Mouse (Mus musculus) CH12.LX (cell line): ENCODE data around the gene Pcbp4. TPM values are rescaled to one million over a fixed set of nuclear protein-coding genes. Genes with fewer than 3 reads are reported as not detected.

Source experiments
- DNase-seq: peaks from one replicate; pipeline ENCODE4 v3.0.0-alpha.2; 2013; ENCODE audit errors: extremely low read depth
- H3K27ac ChIP-seq: 2 replicates; pipeline ENCODE4 v1.5.1; 2012; ENCODE audit warnings: low read depth, mild to moderate bottlenecking, control low read depth, moderate library complexity; ENCODE audit not compliant: insufficient read depth
- H3K27me3 ChIP-seq: replicated peaks from 2 replicates; pipeline ENCODE3; 2012; ENCODE audit warnings: inconsistent platforms
- H3K36me3 ChIP-seq, 2 experiments: replicated peaks in 1 of 2; 2 replicates each; pipeline versions ENCODE3 to v1.6.1; 2012; ENCODE audit warnings: inconsistent platforms in 1 of 2, low read length in 1 of 2, mild to moderate bottlenecking in 1 of 2, mixed read lengths in 1 of 2, moderate library complexity in 1 of 2; ENCODE audit not compliant: control insufficient read depth in 1 of 2, insufficient read depth in 1 of 2
- H3K4me1 ChIP-seq, 2 experiments: 2 replicates each; pipeline ENCODE4 v1.6.1; 2012; ENCODE audit warnings: inconsistent platforms in 1 of 2, moderate library complexity in 1 of 2; ENCODE audit not compliant: insufficient read depth in 2 of 2, control insufficient read depth in 1 of 2
- H3K4me2 ChIP-seq: 2 replicates; pipeline ENCODE4 v1.6.1; 2012; ENCODE audit warnings: low read depth, mild to moderate bottlenecking, control low read depth; ENCODE audit not compliant: poor library complexity, insufficient read depth, severe bottlenecking
- H3K4me3 ChIP-seq, 3 experiments: fragments of 150-350 bp in 1 of 3; sonication (generic) in 1 of 3; replicated peaks in 1 of 3; 2 replicates each; pipeline versions ENCODE3 to v1.5.1; 2011 to 2012; ENCODE audit warnings: low read depth in 2 of 3, low read length in 2 of 3, mild to moderate bottlenecking in 2 of 3, moderate library complexity in 2 of 3, control low read depth in 1 of 3, improper control_type of control experiment in 1 of 3, inconsistent platforms in 1 of 3, mixed read lengths in 1 of 3; ENCODE audit not compliant: poor library complexity in 1 of 3
- H3K79me2 ChIP-seq: replicated peaks from 2 replicates; pipeline ENCODE4 v1.6.1; 2012; ENCODE audit warnings: mild to moderate bottlenecking, moderate library complexity; ENCODE audit not compliant: control insufficient read depth, poor library complexity, insufficient read depth, severe bottlenecking; ENCODE audit errors: extremely low read depth
- H3K9ac ChIP-seq: 2 replicates; pipeline ENCODE4 v1.6.1; 2012; ENCODE audit warnings: low read depth, mild to moderate bottlenecking, control low read depth, moderate library complexity; ENCODE audit not compliant: insufficient read depth
- H3K9me3 ChIP-seq: replicated peaks from 2 replicates; pipeline ENCODE3; 2012; ENCODE audit warnings: low read length, inconsistent platforms, mixed read lengths
- BHLHE40 ChIP-seq: IDR thresholded peaks from 2 replicates; pipeline ENCODE4 v1.6.1; 2011; ENCODE audit warnings: mild to moderate bottlenecking, low read depth, low read length, improper control_type of control experiment
- CHD2 ChIP-seq: IDR thresholded peaks from 2 replicates; pipeline ENCODE4 v1.6.1; 2011; ENCODE audit warnings: low read length, improper control_type of control experiment
- CTCF ChIP-seq, 2 experiments: IDR thresholded peaks in 1 of 2; conservative IDR thresholded peaks in 1 of 2; 2 replicates each; pipeline ENCODE4 v1.5.1; 2011 to 2012; ENCODE audit warnings: low read depth in 2 of 2, low read length in 2 of 2, improper control_type of control experiment in 1 of 2, inconsistent platforms in 1 of 2, mild to moderate bottlenecking in 1 of 2, moderate library complexity in 1 of 2
- EP300 ChIP-seq: IDR thresholded peaks from 2 replicates; pipeline ENCODE4 v1.6.1; 2011; ENCODE audit warnings: low read length, improper control_type of control experiment
- ETS1 ChIP-seq: conservative IDR thresholded peaks from 2 replicates; pipeline ENCODE4 v1.6.1; 2012; ENCODE audit warnings: low read depth, mild to moderate bottlenecking, inconsistent platforms, low read length, improper control_type of control experiment, moderate library complexity
- GABPA ChIP-seq: IDR thresholded peaks from 2 replicates; pipeline ENCODE4 v1.6.1; 2012; ENCODE audit warnings: low read depth, low read length, improper control_type of control experiment, inconsistent platforms; ENCODE audit not compliant: insufficient replicate concordance
- JUND ChIP-seq: conservative IDR thresholded peaks from 2 replicates; pipeline ENCODE4 v1.6.1; 2011; ENCODE audit warnings: low read depth, low read length, improper control_type of control experiment
- KAT2A ChIP-seq: IDR thresholded peaks from 2 replicates; pipeline ENCODE4 v1.6.1; 2012; ENCODE audit warnings: low read length, improper control_type of control experiment, inconsistent platforms; ENCODE audit not compliant: insufficient replicate concordance
- MAX ChIP-seq: IDR thresholded peaks from 2 replicates; pipeline ENCODE4 v1.6.1; 2011; ENCODE audit warnings: low read length, improper control_type of control experiment
- MAZ ChIP-seq: IDR thresholded peaks from 2 replicates; pipeline ENCODE4 v1.6.1; 2012; ENCODE audit warnings: low read depth, mild to moderate bottlenecking, inconsistent platforms, low read length, improper control_type of control experiment, moderate library complexity
- MEF2A ChIP-seq: IDR thresholded peaks from 2 replicates; pipeline ENCODE4 v1.6.1; 2014; ENCODE audit warnings: low read depth, mild to moderate bottlenecking, inconsistent platforms, low read length, improper control_type of control experiment, borderline replicate concordance
- MXI1 ChIP-seq: IDR thresholded peaks from 2 replicates; pipeline ENCODE4 v1.6.1; 2011; ENCODE audit warnings: mild to moderate bottlenecking, low read depth, low read length, improper control_type of control experiment
- MYC ChIP-seq: IDR thresholded peaks from 2 replicates; pipeline ENCODE4 v1.6.1; 2011; ENCODE audit warnings: low read depth, mild to moderate bottlenecking, improper control_type of control experiment, low read length
- PAX5 ChIP-seq: IDR thresholded peaks from 2 replicates; pipeline ENCODE4 v1.6.1; 2012; ENCODE audit warnings: low read length, inconsistent platforms, mixed read lengths
- POLR2A ChIP-seq: IDR thresholded peaks from 2 replicates; pipeline ENCODE4 v1.6.1; 2011; ENCODE audit warnings: low read depth, mild to moderate bottlenecking, improper control_type of control experiment, low read length
- POLR2AphosphoS2 ChIP-seq: IDR thresholded peaks from 2 replicates; pipeline ENCODE4 v1.6.1; 2011; ENCODE audit warnings: low read depth, low read length, improper control_type of control experiment
- SIN3A ChIP-seq: IDR thresholded peaks from 2 replicates; pipeline ENCODE4 v1.6.1; 2012; ENCODE audit warnings: low read length, improper control_type of control experiment, inconsistent platforms
- TBP ChIP-seq: conservative IDR thresholded peaks from 2 replicates; pipeline ENCODE4 v1.6.1; 2011; ENCODE audit warnings: low read depth, low read length, improper control_type of control experiment
- USF2 ChIP-seq: conservative IDR thresholded peaks from 2 replicates; pipeline ENCODE4 v1.6.1; 2011; ENCODE audit warnings: low read depth, low read length, improper control_type of control experiment
- ZC3H11A ChIP-seq: IDR thresholded peaks from 2 replicates; pipeline ENCODE4 v1.6.1; 2012; ENCODE audit warnings: low read depth, mild to moderate bottlenecking, inconsistent platforms, low read length, improper control_type of control experiment
- ZKSCAN1 ChIP-seq: IDR thresholded peaks from 2 replicates; pipeline ENCODE4 v1.6.1; 2012; ENCODE audit warnings: low read depth, inconsistent platforms, low read length, improper control_type of control experiment, borderline replicate concordance
- ZNF384 ChIP-seq: IDR thresholded peaks from 2 replicates; pipeline ENCODE4 v1.6.1; 2012; ENCODE audit warnings: low read depth, low read length, improper control_type of control experiment, inconsistent platforms
- dilution Hi-C: fragments of 300-500 bp; cut with MboI; formaldehyde crosslinking; loops from 2 replicates; pipeline ENCODE4 v1.14.3; 2020; ENCODE audit warnings: low sequenced_read_pairs; ENCODE audit not compliant: extremely low pct_unique_long_range_greater_than_20kb, extremely low pct_ligation_motif_present
- in situ Hi-C: fragments of 300-500 bp; cut with MboI; formaldehyde crosslinking; loops from 3 replicates; pipeline ENCODE4 v1.14.3; 2019; ENCODE audit warnings: low sequenced_read_pairs, low pct_ligation_motif_present, low pct_unique_long_range_greater_than_20kb, mixed read lengths
- polyA plus RNA-seq: library from polyadenylated mRNA; unstranded; fragments of >175 nt; gene quantifications from 2 replicates; pipeline ENCODE4 v1.2.1, GENCODE M21; 2012; ENCODE audit warnings: low read depth; ENCODE audit not compliant: insufficient read length
- total RNA-seq, 2 experiments: library from RNA; depleted of rRNA; stranded (reverse); fragments of 300-350 nt in 1 of 2; fragments of >200 nt in 1 of 2; gene quantifications; 2 replicates each; pipeline ENCODE4 v1.2.3; 2012 to 2014

Gene Pcbp4
- total and polyA plus RNA-seq, 3 experiments = 44.0 to 54.2 (median 44.1) TPM

DNA sequence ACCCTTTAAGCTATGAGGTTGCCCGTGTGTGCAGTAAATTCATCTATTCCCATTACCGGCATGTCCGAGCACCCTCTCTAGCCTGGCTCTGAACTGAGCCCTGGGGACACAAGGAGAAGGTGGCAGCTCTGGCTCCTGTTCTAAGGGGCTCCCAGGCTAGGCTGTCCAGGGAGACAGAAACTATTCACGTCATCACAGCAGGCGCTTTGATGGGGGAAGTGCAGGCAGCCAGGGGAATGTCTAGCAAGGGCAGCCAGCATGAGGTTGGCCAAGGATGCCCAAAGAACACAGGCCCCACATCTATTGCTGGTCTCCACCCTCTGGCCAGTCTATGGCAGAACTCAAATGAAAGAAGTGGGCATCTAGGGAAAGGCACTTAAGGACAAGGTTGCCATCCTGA, 4.8 kb downstream of the Pcbp4 start:
- no peak for DNase-seq
- dilution Hi-C loops = no loop called here
- Histone ChIP-seq H3K4me3 (no peak overlapping the region), H3K9me3 (no peaks in the 10 kb centered on the region), H3K27me3 (no peaks in the 10 kb centered on the region), H3K4me1 (peaks cover 20 to 49% of the 10 kb centered on the region in 2 experiments), H3K36me3 (peaks cover 20 to 58% of the 10 kb centered on the region in 2 experiments), H3K27ac (no peak overlapping the region), H3K4me2 (no peak overlapping the region), H3K9ac (no peak overlapping the region), H3K79me2 (no peaks in the 10 kb centered on the region)
- no peak for TF ChIP-seq GABPA
- TF ChIP-seq KAT2A = no peak
- TF ChIP-seq MAZ = no peak
- no peak for TF ChIP-seq SIN3A
- no peak for TF ChIP-seq CTCF (conservative IDR thresholded peaks at IDR 0.05 in 1 of 2, IDR thresholded peaks at IDR 0.05 in 1 of 2; ENCODE audit: low read depth in 2 of 2, low read length in 2 of 2)
- TF ChIP-seq CHD2 = no peak
- TF ChIP-seq MXI1 = no peak
- no peak for TF ChIP-seq PAX5
- TF ChIP-seq TBP = no peak
- TF ChIP-seq JUND = no peak
- TF ChIP-seq ZKSCAN1 = no peak
- TF ChIP-seq ZNF384 = no peak
- no peak for TF ChIP-seq POLR2AphosphoS2
- TF ChIP-seq ETS1 = no peak
- no peak for TF ChIP-seq MEF2A
- TF ChIP-seq USF2 = no peak
- in situ Hi-C loops = no loop called here

- peaks cover 37 to 77% of the 10 kb centered on the region in 2 experiments for H3K36me3 ChIP-seq
- H3K27me3 ChIP-seq = no peaks in the 10 kb centered on the region
- H3K79me2 ChIP-seq = no peaks in the 10 kb centered on the region
- H3K4me1 ChIP-seq = peaks cover 13 to 39% of the 10 kb centered on the region in 2 experiments
- no peak overlapping the region for H3K4me2 ChIP-seq
- H3K9ac ChIP-seq = no peak overlapping the region
- DNase-seq = no peak
- dilution Hi-C loops = no loop called here
- H3K27ac ChIP-seq = no peak overlapping the region
- no peak for TF ChIP-seq ZC3H11A
- no peak for TF ChIP-seq ETS1
- TF ChIP-seq JUND = no peak
- no peak for TF ChIP-seq PAX5
- TF ChIP-seq BHLHE40 = no peak
- TF ChIP-seq POLR2A = no peak
- TF ChIP-seq ZKSCAN1 = no peak
- TF ChIP-seq SIN3A = no peak
- TF ChIP-seq EP300 = no peak
- no peak for TF ChIP-seq MAX
- TF ChIP-seq MYC = no peak
- TF ChIP-seq, all 38 proteins: peak for 0
- Histone ChIP-seq H3K9me3 (peaks cover 6% of the 10 kb centered on the region), H3K4me3 (no peak overlapping the region)
- in situ Hi-C loops = no loop called here
Measured at GRCm38 (mm10) chr9:106459946-106460345, 6.9 kb downstream of the Pcbp4 start.
